Mouse (Mus musculus) erythroblast, adult 5-6 weeks (primary cell): ENCODE data around the gene Cox6a1. TPM values are rescaled to one million over a fixed set of nuclear protein-coding genes. Genes with fewer than 3 reads are reported as not detected.
A peak's percentile ranks its signal among the peaks of the same experiment; 100 is the strongest.
"Not testable (repeated sequence)": the region's sequence is repeated elsewhere in the genome, so short reads cannot be mapped to it uniquely, and the experiment has no call there.

ENCODE experiments used
- ATAC-seq: replicated peaks from 2 replicates; pipeline ENCODE4 v1.8.0; 2016; ENCODE audit warnings: moderate number of reproducible peaks, mild to moderate bottlenecking, moderate TSS enrichment, inconsistent platforms; ENCODE audit not compliant: poor library complexity, low FRiP score, severe bottlenecking
- total RNA-seq, 2 experiments: library from RNA; stranded (forward) in 1 of 2; stranded (reverse) in 1 of 2; fragments of 150-400 nt in 1 of 2; fragments of 200-764, 138-1000 nt in 1 of 2; gene quantifications; 2 replicates each; pipeline versions ENCODE4 v1.2.3 to v1.2.4; 2015 to 2017; ENCODE audit warnings: low replicate concordance in 2 of 2

The Cox6a1 gene
- 164 and 167 TPM in 2 replicates for total RNA-seq (2015; ENCODE audit: low replicate concordance)
- total RNA-seq (2017; ENCODE audit: low replicate concordance): 24.7 and 54.8 TPM in 2 replicates

DNA sequence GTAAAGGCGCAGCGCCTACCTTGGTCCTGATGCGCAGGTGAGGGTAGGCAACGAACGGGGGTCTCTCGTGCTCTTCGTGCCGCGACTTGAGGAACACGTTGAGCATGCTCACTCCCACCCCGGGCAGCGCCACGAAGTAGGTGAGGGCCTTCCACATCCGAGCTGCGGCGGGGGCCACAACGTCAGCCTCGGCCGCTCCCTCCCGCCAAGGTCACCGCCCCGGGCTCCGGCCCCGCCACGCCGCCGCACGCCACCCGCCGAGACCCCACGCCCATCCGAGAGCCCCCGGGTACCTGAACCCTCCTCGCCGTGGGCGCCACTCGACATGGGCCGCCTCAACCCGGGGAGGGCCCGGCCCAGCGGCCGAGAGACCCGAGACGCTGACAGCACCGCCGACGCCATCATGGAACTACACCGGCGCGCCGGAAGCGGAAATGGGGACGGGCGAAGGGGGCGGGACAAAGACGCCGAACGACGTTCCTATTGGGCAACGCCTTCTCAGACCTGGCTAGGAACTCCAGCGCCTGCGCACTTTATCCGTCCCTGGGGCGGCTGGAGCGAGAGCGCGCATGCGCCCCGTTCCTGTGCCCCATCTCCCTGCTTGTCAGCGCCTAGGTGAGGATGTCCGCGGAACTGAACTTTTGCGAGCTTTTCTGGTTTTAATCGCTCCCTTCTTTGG is at the start of gene Cox6a1:
TSS of gene Cox6a1 (minus strand) at position 436 of the 679 bp plus-strand sequence.
- peak; percentile 92 for ATAC-seq

DNA sequence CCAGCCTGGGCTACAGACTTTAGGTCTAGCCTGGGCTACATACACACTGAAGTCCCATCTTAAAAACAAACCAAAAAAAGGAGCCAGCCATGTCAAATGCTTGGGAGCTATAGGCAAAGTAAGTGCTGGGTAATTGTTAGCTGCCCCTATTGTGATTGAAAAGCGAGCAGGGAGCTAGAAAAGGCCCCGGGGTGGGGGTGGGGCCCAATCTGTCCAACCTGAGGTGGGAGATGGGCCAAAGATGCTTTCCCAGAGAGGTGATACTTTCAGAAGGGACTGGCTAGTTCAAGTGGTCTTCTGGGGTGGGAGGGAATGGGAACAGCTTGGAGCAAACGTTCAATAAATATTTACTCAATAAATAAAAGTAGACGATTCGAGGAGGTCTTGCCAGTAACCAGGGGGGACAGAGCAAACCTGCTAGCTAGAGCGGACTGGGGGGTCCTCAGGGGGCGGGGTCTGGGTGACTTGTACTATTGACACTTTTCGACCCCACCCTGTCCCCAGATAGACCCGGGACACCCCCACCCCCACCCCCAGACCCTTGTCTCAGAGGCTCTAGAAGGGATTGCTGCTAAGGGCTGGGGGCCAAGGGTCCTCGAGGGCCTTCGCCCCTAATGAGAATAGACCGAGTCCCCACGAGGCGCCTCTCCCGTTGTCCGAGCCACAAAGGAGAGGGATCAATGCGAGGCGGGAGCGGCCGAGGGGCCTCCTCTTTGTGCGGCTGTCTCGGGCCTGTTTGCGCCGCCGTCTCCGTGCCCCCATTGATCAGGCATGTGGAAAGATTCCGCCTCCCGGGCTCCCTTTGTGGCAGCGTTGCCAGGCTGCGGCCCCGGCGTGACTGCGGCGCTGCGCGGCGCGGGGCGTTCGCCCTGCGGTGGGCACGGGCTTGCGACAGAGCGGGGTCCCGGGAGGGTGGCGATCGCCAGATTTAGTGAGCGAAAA is 49.3 kb upstream of the Cox6a1 start:
- no peak for ATAC-seq

DNA sequence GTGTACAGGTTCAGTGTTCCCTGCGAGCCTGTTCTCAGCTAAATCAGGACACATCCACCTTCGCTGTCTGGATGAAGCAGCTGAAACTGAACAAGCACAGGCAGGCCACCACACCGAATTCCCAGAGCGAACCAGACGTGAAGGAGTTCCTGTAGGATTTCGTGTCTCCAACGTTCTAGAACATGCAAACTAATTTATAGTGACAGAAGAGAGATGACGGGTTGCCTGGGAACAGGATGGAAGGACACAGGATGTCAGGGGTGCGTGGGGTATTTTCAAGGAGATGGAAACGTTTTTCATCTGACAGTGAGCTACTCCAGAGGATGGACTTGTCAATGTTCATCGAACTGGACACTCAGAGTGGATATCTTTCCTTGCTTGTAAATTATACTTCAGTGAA is 47.9 kb upstream of the Cox6a1 start:
- no peak for ATAC-seq

DNA sequence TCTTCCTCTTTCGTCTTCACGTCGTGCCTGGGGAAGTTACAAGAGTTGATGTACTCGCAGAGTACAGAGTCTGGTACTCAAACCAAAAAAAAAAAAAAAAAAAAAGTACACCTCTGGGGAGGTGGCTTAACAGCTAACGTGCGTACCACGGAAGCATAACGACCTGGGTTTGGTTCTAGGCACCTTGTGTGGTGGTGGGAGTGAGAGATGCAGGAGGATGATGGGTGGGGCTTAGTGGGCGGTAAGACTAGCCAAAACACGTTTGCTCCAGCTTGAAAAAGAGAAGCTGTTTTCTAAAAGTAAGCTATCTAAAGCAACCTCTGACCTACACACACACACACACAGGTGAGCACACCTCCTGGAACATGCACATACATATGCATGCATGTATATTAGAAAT is 46.1 kb upstream of the Cox6a1 start:
- no peak for ATAC-seq

DNA sequence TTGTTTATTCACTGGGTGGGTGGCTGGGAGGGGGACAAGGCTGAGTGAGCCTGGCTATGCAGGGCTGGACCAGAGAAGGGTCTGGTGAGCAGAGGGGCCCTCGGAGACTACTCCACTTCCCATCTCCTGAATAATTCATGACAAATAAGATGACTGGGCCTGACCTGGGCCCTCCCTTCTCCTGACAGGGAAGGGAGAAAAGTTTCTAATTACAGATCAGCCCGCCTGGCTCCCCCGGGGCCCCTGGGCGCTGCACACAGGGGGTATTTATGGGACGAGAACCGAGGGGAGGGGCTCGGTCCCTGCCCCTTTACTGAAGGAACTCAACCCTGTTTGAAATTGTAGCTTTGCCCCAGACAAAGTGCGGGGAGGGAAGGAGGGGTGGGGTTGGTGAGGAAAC is 45.4 kb upstream of the Cox6a1 start:
- ATAC-seq: no peak

DNA sequence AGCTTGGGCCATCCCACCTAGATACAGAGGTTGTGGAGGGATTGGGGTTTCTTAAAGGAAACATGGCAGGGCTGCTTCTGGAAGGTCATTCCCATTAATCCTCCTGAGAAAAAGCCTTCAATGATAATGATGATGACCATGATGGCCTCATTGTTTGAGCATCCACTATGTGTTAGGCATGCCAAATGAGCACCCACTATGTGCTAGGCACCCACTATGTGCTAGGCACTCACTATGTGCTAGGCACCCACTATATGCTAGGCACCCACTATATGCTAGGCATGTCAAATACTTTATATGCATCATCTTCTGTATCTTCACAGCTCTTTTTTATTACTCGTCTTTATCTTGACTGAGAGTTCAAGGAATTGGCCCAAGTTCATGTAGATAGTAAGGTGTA is 44.2 kb upstream of the Cox6a1 start:
- no peak for ATAC-seq

DNA sequence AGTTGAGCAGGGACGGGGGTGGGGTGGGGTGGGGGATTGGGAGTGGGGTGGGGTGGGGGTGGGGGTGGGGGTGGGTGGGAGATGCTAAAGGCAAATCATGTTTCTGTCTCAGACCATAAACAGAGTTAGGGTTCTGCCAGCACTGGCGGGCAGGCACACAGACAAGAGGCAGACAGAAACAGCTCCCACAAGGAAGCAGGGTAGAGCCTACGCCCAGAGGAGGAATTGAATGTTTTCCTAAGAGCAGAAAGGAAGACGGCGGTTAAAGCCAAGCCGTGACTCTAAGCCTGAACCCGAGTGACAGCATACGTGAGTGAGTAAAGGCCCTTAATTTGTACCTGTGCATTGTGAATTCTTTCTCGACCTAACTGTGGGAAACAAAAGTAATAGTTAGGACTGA is 43.2 kb upstream of the Cox6a1 start:
- ATAC-seq: no peak

DNA sequence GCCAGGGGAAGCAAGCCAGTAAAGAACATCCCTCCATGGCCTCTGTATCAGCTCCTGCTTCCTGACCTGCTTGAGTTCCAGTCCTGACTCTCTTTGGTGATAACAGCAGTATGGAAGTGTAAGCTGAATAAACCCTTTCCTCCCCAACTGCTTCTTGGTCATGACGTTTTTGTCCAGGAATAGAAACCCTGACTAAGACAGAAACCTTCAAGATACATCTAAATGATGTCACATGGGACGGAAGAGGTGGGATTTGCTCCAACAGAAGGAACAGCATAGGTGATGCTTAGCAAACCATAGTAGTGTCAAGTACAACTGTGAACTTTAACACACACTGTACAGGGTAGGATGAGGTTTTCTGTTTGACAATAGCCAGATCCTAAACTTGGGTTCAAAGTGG is 30.1 kb upstream of the Cox6a1 start:
- not testable (repeated sequence) for ATAC-seq

DNA sequence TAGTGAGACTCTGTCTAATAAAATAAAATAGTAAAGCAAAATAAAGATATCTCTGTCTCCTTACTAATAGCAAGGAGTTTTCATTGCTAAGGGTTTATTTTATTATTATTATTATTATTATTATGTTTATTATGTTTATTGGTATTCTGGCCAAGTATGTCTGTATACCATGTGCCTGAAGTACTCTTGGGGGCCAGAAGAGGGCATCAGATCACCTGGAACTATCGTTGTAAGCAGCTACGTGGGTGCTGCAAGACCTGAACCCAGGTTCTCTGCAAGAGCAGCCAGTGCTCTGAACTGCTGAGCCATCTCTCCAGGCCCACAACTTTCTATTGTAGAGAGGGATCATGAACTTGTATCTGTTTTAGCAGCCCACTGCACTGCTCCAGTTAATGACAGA is 26.7 kb upstream of the Cox6a1 start:
- no peak for ATAC-seq

DNA sequence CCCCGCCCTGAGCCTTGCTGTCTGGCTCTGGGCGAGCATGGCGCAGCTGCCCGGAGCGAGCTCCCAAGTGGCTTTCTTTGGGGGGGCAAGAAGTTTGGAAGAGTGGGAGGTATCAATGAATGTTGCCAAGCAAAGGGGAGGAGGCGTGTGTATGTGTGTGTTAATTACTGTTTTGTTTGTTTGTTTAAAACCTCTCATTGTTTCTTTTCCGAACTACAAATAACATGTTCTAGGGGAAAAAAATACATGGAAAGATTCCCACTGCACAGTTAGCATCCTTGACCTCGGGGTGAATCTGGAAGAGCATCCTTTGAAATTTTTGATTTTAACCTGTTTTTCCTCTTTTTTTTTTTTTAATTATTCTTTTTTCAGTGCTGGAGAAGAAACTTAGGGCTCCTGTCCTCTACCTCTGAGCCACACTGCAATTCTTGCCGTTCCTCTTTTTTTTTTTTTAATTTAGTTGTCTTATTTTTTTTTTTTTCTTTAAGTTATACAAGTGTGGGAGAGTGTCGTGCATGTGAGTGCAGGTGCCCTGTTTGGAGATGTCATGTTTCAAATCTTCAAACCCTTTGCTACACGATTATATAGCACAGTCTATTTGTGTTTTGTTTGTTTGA is 25.5 kb upstream of the Cox6a1 start:
- ATAC-seq: no peak

DNA sequence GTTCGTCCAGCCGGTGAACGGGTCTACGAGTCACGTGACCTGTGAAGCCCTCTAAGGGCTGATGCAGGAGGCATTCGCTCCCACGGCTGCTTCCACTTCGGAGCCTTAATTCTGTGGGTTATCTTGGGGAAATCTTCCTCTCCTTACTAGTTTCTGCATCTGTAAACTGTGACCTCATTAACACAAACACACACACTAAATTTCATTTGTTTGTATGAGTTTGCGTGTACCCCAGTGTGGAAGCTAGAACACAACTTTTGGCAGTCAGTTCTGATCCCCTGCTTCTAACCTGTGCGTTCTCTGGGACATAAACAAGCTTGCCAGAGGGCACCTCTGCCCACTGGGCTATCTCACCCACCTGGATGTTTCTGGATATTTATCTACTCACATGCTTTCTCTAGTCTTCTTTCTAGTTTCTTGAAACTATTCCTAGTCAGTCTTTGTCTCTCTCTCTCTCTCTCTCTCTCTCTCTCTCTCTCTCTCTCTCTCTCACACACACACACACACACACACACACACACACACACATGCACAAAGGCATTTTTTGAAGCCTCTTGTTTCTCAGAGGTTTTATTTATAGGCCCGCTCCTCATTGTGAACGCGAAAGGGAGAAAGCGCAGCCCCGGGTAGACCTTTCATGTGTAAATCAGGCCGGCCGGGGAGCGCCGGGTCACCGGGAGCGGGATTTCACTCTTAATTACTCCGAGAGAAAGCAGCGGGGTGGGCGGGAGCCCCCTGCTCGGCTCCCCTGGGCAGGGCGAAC is 24.8 kb upstream of the Cox6a1 start:
- ATAC-seq: no peak

DNA sequence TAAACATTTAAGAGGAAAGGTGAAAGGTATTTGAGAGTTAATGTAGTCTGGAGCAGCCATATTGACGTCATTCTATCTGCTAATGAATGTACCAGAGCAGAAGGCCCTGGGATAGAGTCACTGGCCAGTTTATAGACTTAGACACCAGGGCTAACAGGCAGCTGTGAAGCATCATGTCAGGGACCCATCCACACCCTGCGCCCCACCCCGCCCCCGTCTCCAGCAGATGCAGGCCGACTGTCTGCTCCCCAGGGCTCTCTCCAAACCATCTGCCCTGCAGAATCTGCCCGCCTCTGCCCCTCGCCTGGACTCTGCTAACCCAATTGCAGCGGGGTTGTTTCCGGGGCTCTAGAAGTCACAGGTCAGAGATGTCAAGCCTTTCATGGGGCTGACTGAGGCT is 23.0 kb upstream of the Cox6a1 start:
- ATAC-seq: no peak

DNA sequence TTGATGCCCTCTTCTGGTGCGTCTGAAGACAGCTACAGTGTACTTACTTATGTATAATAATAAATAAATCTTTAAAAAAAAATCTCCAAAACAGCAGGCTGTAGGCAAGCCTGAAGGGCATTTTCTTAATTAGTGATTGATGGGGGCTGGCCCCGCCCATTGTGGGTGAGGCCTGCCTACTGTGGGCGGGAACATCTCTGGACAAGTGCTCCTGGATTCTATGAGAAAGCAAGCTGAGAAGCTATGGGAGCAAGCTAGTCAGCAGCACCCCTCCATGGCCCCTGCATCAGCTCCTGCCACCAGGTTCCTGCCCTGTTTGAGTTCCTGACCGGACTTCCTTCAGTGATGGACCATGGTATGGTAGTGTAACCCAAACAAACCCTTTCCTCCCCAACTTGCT is 16.0 kb upstream of the Cox6a1 start:
- no peak for ATAC-seq

DNA sequence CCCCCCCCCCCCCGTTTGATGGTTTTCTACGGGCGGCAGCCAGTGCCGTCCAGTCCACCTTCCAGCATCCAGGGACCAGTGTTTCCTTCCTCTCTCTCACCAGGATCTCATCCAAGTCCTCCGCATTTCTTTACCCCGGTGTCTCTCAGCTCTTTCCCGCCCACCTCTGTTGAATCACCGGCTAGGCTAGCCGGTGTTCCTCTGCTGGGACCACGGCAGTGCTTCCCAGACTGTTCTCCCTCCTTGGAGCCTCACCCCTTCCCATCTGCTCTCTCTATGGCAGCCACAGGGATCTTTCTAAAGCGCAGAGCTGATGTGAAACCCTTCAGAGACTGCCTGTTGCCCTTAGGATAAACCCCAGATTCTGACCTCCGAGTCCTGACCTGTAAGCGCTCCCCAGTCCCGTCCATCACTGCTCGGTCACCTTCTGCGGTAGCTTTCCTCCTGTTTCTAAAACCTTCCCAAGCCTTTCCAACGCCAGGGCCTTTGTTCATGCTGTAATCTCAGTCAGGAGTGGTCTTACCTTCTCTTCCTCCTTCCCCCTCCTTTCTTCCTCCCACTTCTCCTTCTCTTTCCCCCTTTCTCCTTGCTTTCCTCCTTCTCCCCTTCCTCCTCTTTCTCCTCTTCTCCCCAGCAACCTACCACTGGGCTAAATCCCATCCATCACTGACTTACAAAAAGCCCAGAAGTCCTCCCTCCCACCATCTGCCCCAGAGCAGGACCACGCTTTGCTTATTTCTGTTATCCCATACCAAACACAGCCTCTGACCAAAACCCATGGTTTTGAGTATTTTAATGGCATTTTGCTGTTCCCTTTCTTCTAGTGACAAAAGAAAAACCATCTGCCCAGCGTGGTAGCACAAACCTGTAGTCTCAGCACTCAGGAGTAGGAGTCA is 14.3 kb upstream of the Cox6a1 start:
- ATAC-seq: no peak

DNA sequence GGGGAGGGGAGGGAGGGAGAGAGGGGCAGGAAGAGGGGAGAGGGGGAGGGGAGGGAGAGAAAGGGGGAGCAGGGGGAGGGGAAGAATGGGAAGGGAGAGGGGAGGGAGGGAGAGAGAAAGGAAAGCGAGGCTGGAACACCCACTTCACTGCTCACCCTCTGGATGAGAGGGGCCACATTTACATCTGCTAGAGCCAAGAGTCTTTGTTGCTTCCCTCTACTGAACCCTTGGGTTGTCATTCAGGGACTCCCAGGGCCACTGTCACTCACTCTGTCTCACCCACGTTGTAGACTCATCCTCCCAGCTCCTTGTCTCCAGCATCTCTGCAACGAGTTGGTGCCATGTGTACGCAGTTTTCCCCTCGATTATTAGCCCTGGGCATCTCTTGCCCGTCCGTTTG is 13.4 kb upstream of the Cox6a1 start:
- no peak for ATAC-seq

DNA sequence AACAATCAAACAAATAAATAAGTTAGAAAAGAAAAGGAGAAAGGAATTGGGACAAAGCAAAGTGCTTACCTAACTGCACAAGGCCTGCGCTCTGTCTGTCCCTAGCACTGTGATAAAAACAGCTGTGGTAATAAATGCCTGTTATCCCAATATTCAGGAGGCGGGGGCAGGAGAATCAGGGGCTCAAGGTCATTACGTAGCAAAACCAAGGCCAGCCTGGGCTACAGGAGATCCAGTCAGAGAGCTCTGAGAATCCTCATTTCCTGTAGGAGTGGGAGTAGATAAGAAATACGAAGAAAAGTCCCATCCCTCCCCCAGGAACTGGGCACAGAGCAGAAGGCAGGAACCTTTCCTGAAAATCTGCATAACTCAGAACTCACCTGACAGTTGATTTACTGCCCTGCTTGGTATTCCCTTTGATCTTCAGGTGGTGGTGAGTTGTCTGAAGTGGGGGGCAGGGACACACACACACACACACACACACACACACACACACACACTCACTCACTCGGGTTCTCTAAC is 11.1 kb upstream of the Cox6a1 start:
- no peak for ATAC-seq

DNA sequence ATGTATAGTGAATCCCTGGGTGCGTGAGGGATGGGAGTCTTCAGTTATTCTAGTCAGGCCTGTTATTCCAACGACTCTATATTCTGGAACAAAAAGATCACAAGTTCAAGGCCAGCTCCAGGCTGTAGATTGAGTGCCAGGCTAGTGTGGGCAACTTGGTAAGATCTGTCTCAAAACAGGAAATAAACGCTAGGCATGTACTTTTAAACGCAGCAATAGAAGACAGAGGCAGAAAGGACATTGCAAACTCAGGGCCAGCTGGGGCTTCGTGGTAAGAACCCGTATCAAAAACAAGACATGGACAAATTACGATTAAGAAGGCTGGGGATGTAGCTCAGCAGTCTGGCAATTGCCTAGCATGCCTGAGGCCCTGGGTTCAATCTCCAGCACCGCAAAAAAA is 10.7 kb upstream of the Cox6a1 start:
- no peak for ATAC-seq

DNA sequence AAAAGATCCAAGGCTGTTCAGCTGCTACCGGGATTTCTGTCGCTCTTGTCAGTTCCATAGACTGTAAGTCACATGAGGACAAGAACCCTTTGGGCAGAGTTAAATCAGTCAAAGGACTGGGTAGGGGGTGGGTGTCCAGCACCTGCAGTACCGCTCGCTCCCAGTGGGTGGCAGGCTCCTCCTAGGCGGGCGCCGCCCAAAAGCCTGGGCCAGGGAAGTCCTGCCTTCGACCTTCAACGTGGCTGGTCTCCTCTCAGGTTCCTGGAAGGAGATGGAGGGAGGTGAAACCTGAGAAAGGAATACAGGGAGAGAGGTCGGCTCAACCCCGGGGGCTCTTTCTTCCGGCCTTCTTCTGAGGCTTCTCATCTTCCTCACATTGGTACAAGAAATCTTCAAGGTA is 10.1 kb upstream of the Cox6a1 start:
- peak; percentile 88 for ATAC-seq

DNA sequence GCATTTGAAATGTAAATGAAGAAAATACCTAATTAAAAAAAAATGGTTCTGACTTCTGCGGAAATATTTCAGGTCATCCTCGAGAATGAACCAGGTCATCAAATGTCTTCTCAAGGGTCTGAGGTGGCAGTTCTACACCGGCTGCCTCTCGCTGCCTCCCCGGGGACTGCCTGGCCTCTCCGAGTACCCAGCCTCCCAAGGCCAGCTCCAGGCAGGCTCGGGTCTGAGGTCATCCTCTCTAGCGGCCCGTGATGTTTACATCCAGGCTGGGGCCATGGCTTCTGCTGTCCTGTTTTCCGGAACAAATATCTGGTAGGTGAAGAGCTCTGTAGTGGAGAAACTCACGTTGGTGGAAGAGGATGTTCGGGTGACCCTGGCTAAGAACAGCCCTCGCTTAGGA is 6.3 kb upstream of the Cox6a1 start:
- ATAC-seq: no peak
